ENCODE assay signal across 11 mouse cellular contexts in genomic region chr13:52554722-52555121, GRCm38 (mm10).
"Had no signal": no experiment of that assay in that cellular context is flagged by ENCODE, and none has a peak within 500 bp of the region (broad histone marks: within the 10 kb centered on the region; RNA-seq: fewer than 3 reads in every experiment).

No protein-coding gene starts in this region.

- DNase-seq: retina, postnatal 1 day; right cerebral cortex, postnatal 14 days; right cerebral cortex, postnatal 25 days; right cerebral cortex, postnatal 4 days; spleen, adult 18-20 months; thymus, adult 18-20 months; thymus, adult 2 months; thymus, postnatal 14 days; thymus, postnatal 25 days; thymus, postnatal 36 days; thymus, postnatal 4 days had no signal
